Mouse (Mus musculus) bone marrow macrophage, adult 2 months (primary cell): ENCODE measurements at regions not wholly inside any gene's neighbourhood (a gene's known extent, or its start where the extent isn't known, plus 50 kb on each side); places are given as distances from the start of the nearest gene placed in this dataset.

Source experiments
- CTCF ChIP-seq: IDR thresholded peaks from 2 replicates; pipeline ENCODE4 v1.5.1; 2012; ENCODE audit warnings: low read depth, mild to moderate bottlenecking, low read length, moderate library complexity
- POLR2A ChIP-seq: IDR thresholded peaks from 2 replicates; pipeline ENCODE4 v1.6.1; 2012; ENCODE audit warnings: mild to moderate bottlenecking, low read depth, low read length, borderline replicate concordance

GRCm38 (mm10) chr1:88602241-88602640, 92.4 kb upstream of the Glrp1 start:
- TF ChIP-seq CTCF (no peak), POLR2A (no peak)
